Mouse (Mus musculus): ENCODE data around the gene Olfr345. TPM values are rescaled to one million over a fixed set of nuclear protein-coding genes. Genes with fewer than 3 reads are reported as not detected.

Olfr345 gene
- not detected for total RNA-seq (2021)
- long read RNA-seq, experiment 1, result 0 reads
- long read RNA-seq, experiment 2, result 0 reads

- DNase-seq, result no peak
Measured at GRCm38 (mm10) chr2:36639741-36640140, at the start of gene Olfr345. Olfr345 (plus strand) TSS chr2:36640041.

- no peak for DNase-seq
Measured at GRCm38 (mm10) chr2:36685488-36685887, 45.6 kb downstream of the Olfr345 start, which contains the start of gene Olfr346. Olfr346 (plus strand) TSS chr2:36685788.

Other genes starting within 250 kb of the Olfr345 start
- gene Olfr339, start 221.1 kb upstream of the Olfr345 start, total RNA-seq (2021), result not detected
- gene Olfr340, start 187.5 kb upstream of the Olfr345 start, total RNA-seq (2021), result not detected
- gene Olfr341, start 157.6 kb upstream of the Olfr345 start, total RNA-seq (2021), result not detected
- gene Olfr342, start 115.0 kb upstream of the Olfr345 start, total RNA-seq (2021), result not detected
- not detected for gene Olfr344, start 73.4 kb upstream of the Olfr345 start, total RNA-seq (2021)
- gene Olfr346, start 45.7 kb downstream of the Olfr345 start, total RNA-seq (2021), result not detected
- not detected for gene Olfr347, start 91.9 kb downstream of the Olfr345 start, total RNA-seq (2021)
- gene Olfr348, start 144.2 kb downstream of the Olfr345 start, total RNA-seq (2021), result not detected
- not detected for gene Olfr50, start 150.5 kb downstream of the Olfr345 start, total RNA-seq (2021)
- not detected for gene Olfr3, start 177.0 kb downstream of the Olfr345 start, total RNA-seq (2021)
- not detected for gene Olfr350, start 206.3 kb downstream of the Olfr345 start, total RNA-seq (2021)
- not detected for gene Olfr351, start 222.6 kb downstream of the Olfr345 start, total RNA-seq (2021)
- gene Olfr352, start 228.4 kb downstream of the Olfr345 start, total RNA-seq (2021), result not detected